ENCODE assay signal across 13 mouse cellular contexts in the genomic region with DNA sequence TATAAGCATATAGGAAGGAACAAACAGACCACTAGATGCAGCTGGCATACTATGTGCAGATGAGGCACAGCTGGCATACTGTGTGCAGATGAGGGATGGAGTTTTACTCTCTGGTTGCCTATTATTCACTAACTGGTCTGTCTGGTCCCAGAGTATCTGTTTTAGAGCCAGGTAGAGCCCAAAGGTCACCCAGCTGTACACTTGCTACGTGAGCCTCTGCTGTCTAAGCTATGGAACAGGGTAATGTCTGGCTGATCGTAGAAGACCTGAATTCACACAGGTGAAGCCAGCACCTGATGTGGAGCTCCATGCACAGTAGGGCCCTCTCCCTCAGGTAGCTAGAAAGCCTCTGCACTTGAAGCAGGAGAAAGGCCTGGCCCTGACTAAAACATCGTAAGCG. TPM values are rescaled to one million over a fixed set of nuclear protein-coding genes. Genes with fewer than 3 reads are reported as not detected.
"Had no signal": no experiment of that assay in that cellular context is flagged by ENCODE, and none has a peak within 500 bp of the region (broad histone marks: within the 10 kb centered on the region; RNA-seq: fewer than 3 reads in every experiment).

No protein-coding gene starts in this region.

- H3K9me3 ChIP-seq: limb, embryonic 10.5 days; neural tube, embryonic 12.5 days had no signal

- H3K9ac ChIP-seq: liver, embryonic 14.5 days; neural tube, embryonic 12.5 days had no signal

- H3K36me3 ChIP-seq: neural tube, embryonic 12.5 days had no signal

- DNase-seq: lung, adult 2 months; lung, postnatal 36 days; midbrain, embryonic 14.5 days; right cerebral cortex, postnatal 4 days; spleen, adult 18-20 months; thymus, adult 18-20 months; thymus, postnatal 25 days had no signal

- H3K4me2 ChIP-seq: neural tube, embryonic 12.5 days had no signal

- H3K27ac ChIP-seq: left cerebral cortex, adult 2 months; limb, embryonic 10.5 days; liver, embryonic 14.5 days; neural tube, embryonic 12.5 days had no signal

- ATAC-seq: lung, postnatal 0 days had no signal

- H3K4me3 ChIP-seq: left cerebral cortex, adult 2 months; limb, embryonic 10.5 days; neural tube, embryonic 12.5 days had no signal

RNA-seq across cellular contexts. Expression of gene Thsd4, which starts 5.5 kb away (rescaled TPM):
- total RNA-seq: monocyte, adult 5-6 weeks had no signal
